Mouse (Mus musculus): ENCODE data around the gene Ptgfrn. TPM values are rescaled to one million over a fixed set of nuclear protein-coding genes. Genes with fewer than 3 reads are reported as not detected.

Ptgfrn gene
- total RNA-seq, 1 experiment from 2014 or later: not detected

DNA sequence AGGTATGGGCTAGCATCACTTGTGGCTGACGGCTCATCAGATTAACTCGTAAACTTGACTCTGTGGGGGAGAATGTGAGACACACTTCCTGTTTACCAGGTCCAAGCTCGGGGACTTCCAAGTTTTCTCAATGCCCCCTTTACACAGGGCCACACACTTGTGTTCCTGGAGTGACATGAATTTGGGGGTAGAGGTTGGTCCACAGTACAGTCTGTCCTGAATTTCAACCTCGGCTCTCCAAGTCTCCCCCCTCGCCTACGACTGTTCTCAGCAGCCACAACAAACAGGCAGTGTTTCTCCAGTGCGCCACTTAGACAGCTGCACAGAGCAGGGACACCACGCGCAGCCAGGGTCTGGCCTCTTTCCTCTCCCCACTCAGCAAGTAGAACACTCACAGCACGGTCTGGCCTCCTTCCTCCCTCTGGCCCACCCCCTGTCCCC is 97.9 kb downstream of the Ptgfrn start:
- ATAC-seq (replicated peaks; ENCODE audit: low read depth, poor library complexity, severe bottlenecking): no peak

DNA sequence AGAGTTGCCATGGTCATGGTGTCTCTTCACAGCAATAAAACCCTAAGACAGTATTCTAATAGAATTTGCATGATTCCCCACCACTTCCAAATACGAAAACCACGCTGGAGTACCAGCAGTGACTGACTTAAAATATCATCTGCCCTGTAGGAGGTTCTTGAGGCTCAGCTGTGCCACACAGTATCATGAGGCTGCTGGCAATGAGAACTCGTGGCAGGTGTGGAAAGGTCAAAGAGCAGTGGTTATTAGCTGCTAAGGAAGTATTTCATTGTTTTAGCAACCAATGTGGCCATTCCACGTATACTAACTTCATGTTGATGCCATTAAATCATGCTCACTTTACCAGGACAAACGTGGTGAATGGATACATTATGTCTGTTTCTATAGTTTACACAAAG is 98.9 kb downstream of the Ptgfrn start:
- ATAC-seq (replicated peaks; ENCODE audit: low read depth, poor library complexity, severe bottlenecking): 0 out of 2 replicates have a peak, but pooled peaks have one; percentile 12

DNA sequence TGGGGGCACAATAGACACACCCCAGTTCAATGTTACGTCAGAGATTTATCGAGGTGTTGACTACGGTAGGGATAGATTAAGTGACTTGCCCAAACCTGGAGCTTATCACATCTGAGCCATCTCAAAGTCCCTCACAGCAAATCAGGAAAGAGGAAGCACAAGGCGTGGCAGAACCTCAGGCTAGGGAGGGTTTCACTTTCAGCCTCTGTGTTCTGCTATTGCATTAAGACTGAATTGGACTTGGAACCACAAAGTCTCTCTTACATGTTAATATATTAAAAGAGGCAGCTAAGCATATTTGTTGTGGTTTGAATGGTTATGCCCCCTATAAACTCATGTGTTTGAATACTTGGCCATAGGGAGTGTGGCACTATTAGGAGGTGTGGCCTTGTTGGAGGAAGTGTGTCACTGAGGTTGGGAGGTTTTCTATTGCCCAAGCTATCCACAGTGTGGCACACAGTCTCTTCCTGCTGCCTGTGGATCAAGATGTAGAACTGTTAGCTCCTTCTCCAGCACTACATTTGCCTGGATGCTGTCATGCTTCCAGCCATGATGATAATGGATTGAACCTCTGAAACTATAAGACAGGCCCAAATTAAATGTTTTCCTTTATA is 99.4 kb downstream of the Ptgfrn start:
- ATAC-seq (replicated peaks; ENCODE audit: low read depth, poor library complexity, severe bottlenecking): peak; percentile 87

DNA sequence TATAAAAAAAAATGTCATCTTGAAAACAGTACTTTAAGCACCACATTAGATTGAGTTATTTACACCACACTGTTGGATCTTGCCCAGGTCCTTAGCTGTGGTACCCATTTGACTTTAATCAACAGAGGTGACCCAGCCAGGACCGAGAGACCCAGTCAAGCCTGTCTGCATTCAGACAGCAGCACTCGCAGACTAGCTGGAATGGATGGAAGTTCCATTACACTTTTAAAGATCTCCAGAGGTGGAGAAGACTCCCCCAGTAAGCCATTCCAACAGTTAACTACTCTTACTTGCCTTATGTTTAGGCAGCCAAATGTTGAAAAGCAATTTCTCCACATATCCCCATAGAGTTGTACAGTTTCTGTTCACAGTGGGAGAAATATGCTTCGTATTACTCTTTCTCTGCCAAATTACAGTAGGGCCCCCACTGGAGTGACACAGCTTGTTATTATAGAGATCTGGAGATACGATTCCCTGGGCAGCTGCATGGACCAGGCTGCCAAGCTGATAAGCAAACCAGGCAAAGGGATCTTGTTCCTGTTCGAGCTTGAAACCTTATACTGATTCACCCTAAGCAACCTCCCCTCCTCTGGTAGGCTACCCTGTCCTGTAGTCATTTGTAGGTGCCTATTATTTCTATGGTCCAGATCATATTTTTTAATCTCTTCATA is 102.8 kb downstream of the Ptgfrn start:
- ATAC-seq (replicated peaks; ENCODE audit: low read depth, poor library complexity, severe bottlenecking): no peak

DNA sequence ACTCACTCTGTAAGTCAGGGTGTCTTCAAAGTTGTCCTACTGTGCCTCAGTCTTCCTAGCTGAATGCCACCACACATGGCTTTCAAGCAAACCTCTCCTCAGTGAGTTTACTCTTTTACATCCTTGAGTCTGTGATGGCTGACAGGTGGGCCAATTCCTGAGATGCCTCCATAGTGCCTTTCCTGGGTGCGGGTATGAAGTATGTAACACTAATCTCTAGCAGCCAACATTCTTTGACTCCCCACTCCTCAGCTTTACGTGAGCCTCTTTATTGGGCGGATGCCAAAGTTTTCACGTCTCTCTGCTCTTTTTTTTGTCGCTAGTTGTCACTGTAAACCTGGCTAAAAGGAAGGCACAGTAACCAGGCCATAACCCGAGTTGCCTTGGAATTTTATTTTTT is 104.7 kb downstream of the Ptgfrn start:
- no peak for ATAC-seq (replicated peaks; ENCODE audit: low read depth, poor library complexity, severe bottlenecking)

DNA sequence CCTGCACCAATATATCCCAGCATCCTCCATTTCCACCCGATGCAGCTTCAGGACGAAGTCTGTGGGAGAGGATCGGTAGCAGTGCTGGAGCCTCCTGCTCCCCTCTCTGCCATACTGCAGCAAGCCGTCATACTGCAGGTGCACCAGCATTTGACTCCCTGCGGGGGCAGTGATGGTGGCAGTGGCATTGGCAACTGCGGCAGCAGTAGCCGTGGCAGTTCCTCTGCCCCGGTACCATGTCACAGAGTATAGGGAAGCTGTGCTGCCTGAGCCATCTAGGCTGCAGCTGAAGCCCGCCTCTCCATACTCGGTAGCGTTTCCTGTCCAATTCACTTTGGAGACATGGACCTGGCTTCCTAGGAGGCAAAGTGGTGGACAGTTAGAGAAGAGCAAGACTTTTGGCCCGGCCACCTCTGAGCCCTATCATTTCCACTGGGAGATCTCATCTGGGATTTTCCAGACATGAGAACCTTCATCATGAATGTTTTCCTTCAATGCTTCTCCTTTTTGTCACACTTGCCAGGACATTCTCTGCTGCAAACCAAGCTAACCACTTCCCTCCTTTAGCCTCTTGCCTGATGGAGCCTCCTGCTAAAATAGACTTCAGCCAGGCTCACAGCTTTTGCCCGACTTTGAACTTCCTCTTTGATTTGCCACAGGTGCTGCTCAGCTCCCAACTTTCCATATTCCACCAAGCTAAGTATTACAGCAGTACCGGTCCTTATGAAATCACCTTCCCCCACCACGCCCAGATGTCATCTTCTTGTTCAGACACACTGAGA is 106.3 kb downstream of the Ptgfrn start:
- peak; percentile 74 for ATAC-seq (replicated peaks; ENCODE audit: low read depth, poor library complexity, severe bottlenecking)

DNA sequence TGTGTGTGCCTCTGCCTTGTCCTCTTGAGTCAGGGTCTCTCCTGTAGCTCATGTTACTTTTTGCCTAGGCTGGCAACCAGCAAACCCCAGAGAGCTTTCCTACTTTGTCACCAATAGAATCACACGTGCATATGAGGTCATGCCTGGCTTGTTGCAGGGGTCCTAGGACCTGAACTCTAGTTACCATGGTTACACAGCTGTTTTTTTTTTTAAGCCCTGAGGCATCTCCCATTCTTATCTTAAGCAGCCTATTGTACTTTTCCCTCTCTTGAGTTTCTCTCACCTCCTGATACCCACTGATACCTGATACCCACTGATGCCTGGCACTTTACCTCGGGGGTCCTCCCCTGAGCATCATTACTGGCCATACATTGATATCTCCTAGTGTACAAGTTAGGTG is 110.3 kb downstream of the Ptgfrn start:
- ATAC-seq (replicated peaks; ENCODE audit: low read depth, poor library complexity, severe bottlenecking): no peak

DNA sequence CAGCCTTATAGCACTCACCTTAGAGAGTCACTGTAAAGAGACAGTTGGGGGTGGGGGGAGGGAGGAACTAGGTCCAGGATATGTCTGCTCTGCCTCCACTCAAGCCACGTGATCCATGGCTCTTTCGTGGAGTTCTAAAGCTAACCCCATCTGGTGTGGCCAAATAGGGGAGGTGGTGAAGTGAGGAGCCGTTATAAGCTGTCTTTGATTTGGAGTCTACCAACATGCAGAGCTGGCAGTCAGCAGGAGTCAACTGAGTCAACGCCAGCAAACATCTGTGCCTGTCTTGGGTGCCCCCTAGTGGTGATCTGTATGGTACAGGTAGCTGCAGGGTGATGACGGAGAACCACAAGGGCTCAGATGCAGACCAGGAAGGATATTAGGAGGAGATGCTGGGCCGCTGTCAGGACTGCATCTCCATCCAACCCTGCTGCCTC is 111.2 kb downstream of the Ptgfrn start:
- ATAC-seq (replicated peaks; ENCODE audit: low read depth, poor library complexity, severe bottlenecking): peak; percentile 64

DNA sequence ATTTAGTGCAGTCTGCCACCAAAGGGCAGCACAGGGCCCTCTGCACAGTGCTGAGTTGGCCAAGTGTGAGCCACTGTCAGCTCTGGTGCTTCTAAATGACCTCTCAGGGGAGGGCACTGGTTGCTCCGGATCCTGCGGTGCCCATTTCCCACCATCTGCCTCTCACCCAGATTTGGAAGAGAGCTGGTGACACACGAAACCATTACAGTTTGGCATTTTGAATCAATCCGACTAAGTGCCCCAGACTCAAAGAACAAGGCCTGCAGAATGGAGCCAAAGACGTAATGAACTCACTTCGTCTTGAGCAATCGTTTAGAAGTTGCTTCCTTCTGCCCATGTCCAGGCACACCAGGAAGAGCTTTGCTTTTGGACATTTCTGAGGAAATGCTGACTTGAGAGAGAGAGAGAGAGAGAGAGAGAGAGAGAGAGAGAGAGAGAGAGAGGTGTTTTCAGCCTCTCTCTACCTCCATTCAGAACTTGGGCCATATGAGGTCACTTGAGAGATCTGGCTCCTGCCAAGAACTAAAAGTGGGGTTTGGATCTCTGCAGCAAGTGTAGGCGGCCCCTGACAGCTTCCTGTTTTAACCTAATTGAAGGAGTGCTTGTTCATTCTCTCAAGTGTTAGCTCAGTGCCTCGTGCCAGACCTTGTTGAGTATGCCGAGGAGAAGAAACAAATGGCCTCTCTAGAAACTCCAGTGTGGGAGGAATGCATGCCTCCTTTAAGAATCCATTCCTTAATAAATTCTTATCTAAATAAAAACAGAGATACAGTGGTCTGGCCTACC is 112.1 kb downstream of the Ptgfrn start:
- no peak for ATAC-seq (replicated peaks; ENCODE audit: low read depth, poor library complexity, severe bottlenecking)

DNA sequence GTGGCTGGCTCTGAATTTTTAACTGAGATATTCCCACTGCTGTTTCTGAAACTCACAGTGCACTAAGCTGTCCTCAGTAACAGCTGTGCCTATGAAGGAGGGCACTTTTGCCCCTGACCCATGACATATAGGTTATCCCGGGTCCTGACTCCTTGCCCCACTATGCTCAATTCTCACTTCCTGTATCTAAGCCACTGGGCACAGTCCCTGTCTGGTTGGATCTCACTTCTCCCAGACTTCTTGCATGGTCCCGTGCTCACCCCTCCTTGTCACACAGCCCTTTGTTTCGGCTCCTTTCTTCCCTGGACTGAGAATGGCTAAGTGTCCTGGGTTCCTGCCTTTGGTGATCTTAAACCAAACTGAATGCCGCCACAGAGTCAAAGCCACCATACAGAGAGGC is 115.8 kb downstream of the Ptgfrn start:
- 0 out of 2 replicates have a peak, but pooled peaks have one; percentile 20 for ATAC-seq (replicated peaks; ENCODE audit: low read depth, poor library complexity, severe bottlenecking)

DNA sequence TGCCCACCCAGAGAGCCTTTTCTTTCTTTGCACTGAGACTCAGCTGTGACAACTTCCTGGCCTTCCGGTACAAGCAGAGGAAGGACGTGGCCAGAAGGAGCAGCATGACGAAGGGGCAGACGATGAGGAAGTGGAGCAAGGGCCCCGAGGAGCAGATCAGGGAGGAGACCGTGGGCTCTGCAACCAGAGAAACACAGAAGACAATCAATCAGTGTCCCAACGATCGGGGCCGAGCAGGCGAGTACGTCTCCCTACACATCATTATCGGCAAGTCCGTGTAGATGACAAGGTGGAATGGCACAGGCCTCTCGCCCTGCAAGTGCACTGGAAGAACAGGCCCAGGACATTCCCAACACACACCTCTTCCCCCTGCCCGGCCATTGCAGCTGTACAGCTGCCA is 116.4 kb downstream of the Ptgfrn start:
- ATAC-seq (replicated peaks; ENCODE audit: low read depth, poor library complexity, severe bottlenecking): peak; percentile 89

DNA sequence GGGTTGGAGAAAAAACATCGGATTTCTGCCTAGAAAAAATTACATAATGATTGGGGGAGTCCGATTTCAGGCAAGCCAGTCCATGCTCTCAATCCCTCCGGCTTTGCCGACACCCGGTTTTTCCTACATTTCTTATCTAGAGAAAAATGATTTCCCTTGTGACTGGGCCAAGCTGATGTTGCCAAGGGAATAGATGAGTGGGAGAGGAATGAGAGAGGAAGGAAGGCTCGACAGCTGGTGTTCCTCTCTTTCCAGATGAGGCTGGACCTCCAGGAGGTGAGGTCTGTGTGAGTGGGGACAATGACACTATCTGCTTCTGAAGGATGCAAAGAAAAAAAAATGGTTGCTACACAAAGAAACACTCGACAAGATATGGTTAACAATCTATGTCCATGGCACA is 116.9 kb downstream of the Ptgfrn start:
- ATAC-seq (replicated peaks; ENCODE audit: low read depth, poor library complexity, severe bottlenecking): no peak

Other genes with a start within 250 kb of the Ptgfrn start
- 6.2 and 7.6 TPM in 2 replicates for gene Trim45, start 188.1 kb downstream of the Ptgfrn start, total RNA-seq (2017)
- 32.6 and 35.4 TPM in 2 replicates for gene Ttf2, start 140.6 kb downstream of the Ptgfrn start, total RNA-seq (2017)
- gene Cd101, start 80.7 kb downstream of the Ptgfrn start, total RNA-seq (2017): 0.15 TPM in 1 of 2 replicates, not detected in the other
- gene Cd2, start 177.7 kb upstream of the Ptgfrn start, total RNA-seq (2017): 1.2 TPM in 1 of 2 replicates, not detected in the other